Mouse (Mus musculus): ENCODE data around the gene Limch1. TPM values are rescaled to one million over a fixed set of nuclear protein-coding genes. Genes with fewer than 3 reads are reported as not detected.

The Limch1 gene
- polyA plus RNA-seq, 1 experiment: 23.9 TPM

GRCm38 (mm10) chr5:66756821-66757705 is 11.4 kb downstream of the Limch1 start:
- Histone ChIP-seq H3K27ac (ENCODE audit: control insufficient read depth, insufficient read depth, low read depth, low read length) (no peak overlapping the region), H3K4me3 (ENCODE audit: control insufficient read depth, low read depth, low read length) (no peak overlapping the region), H3K4me1 (ENCODE audit: control insufficient read depth, insufficient read depth, low read length) (no peaks in the 10 kb centered on the region), H3K27me3 (ENCODE audit: control insufficient read depth, insufficient read depth, low read length) (no peaks in the 10 kb centered on the region), H3K36me3 (ENCODE audit: control insufficient read depth, insufficient read depth, low read length) (no peaks in the 10 kb centered on the region)
- TF ChIP-seq CTCF (IDR thresholded peaks at IDR 0.05; ENCODE audit: control insufficient read depth, insufficient read depth, insufficient replicate concordance, low read depth, low read length): no peak
- no peak for TF ChIP-seq POLR2A (IDR thresholded peaks at IDR 0.05; ENCODE audit: control insufficient read depth, low read depth, low read length)

DNA sequence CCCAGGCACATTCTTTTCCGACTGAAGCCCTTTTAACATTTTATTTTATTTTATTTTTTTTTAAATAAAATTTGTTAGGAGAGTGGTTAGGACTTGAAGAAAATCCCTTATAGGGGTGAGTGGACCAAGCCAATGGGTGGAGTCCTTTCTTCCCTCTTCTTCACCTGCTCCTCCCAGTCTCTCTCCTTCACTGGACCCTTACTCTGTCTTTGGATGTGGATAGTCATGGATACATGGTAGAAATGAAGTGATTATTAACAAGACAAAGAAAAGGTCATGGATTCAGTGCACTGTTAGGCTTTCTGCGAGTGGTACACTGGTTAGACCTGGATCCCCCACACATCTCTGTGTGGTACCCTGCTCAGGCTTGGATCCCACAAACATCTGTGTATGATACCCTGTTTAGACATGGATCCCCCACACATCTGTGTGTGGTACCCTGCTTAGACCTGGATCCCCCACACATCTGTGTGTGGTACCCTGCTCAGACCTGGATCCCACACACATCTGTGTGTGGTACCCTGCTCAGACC is 12.1 kb downstream of the Limch1 start:
- TF ChIP-seq CTCF (IDR thresholded peaks at IDR 0.05; ENCODE audit: control insufficient read depth, insufficient read depth, insufficient replicate concordance, low read depth, low read length) (no peak), POLR2A (IDR thresholded peaks at IDR 0.05; ENCODE audit: control insufficient read depth, low read depth, low read length) (no peak)
- Histone ChIP-seq H3K36me3 (ENCODE audit: control insufficient read depth, insufficient read depth, low read length) (no peaks in the 10 kb centered on the region), H3K27ac (ENCODE audit: control insufficient read depth, insufficient read depth, low read depth, low read length) (no peak overlapping the region), H3K27me3 (ENCODE audit: control insufficient read depth, insufficient read depth, low read length) (no peaks in the 10 kb centered on the region), H3K4me1 (ENCODE audit: control insufficient read depth, insufficient read depth, low read length) (no peaks in the 10 kb centered on the region), H3K4me3 (ENCODE audit: control insufficient read depth, low read depth, low read length) (no peak overlapping the region)

GRCm38 (mm10) chr5:66759354-66759753 is 13.7 kb downstream of the Limch1 start:
- no peak for TF ChIP-seq POLR2A (IDR thresholded peaks at IDR 0.05; ENCODE audit: control insufficient read depth, low read depth, low read length)
- TF ChIP-seq CTCF (IDR thresholded peaks at IDR 0.05; ENCODE audit: control insufficient read depth, insufficient read depth, insufficient replicate concordance, low read depth, low read length): no peak
- H3K27me3 ChIP-seq (ENCODE audit: control insufficient read depth, insufficient read depth, low read length): no peaks in the 10 kb centered on the region
- no peaks in the 10 kb centered on the region for H3K36me3 ChIP-seq (ENCODE audit: control insufficient read depth, insufficient read depth, low read length)
- H3K4me3 ChIP-seq (ENCODE audit: control insufficient read depth, low read depth, low read length): no peak overlapping the region
- H3K4me1 ChIP-seq (ENCODE audit: control insufficient read depth, insufficient read depth, low read length): no peaks in the 10 kb centered on the region
- no peak overlapping the region for H3K27ac ChIP-seq (ENCODE audit: control insufficient read depth, insufficient read depth, low read depth, low read length)

- Histone ChIP-seq H3K27me3 (ENCODE audit: control insufficient read depth, insufficient read depth, low read length) (no peaks in the 10 kb centered on the region), H3K4me1 (ENCODE audit: control insufficient read depth, insufficient read depth, low read length) (no peaks in the 10 kb centered on the region), H3K27ac (ENCODE audit: control insufficient read depth, insufficient read depth, low read depth, low read length) (no peak overlapping the region), H3K36me3 (ENCODE audit: control insufficient read depth, insufficient read depth, low read length) (no peaks in the 10 kb centered on the region), H3K4me3 (ENCODE audit: control insufficient read depth, low read depth, low read length) (no peak overlapping the region)
- TF ChIP-seq CTCF (IDR thresholded peaks at IDR 0.05; ENCODE audit: control insufficient read depth, insufficient read depth, insufficient replicate concordance, low read depth, low read length): no peak
- no peak for TF ChIP-seq POLR2A (IDR thresholded peaks at IDR 0.05; ENCODE audit: control insufficient read depth, low read depth, low read length)
Measured at GRCm38 (mm10) chr5:66760747-66761146, 15.1 kb downstream of the Limch1 start.

DNA sequence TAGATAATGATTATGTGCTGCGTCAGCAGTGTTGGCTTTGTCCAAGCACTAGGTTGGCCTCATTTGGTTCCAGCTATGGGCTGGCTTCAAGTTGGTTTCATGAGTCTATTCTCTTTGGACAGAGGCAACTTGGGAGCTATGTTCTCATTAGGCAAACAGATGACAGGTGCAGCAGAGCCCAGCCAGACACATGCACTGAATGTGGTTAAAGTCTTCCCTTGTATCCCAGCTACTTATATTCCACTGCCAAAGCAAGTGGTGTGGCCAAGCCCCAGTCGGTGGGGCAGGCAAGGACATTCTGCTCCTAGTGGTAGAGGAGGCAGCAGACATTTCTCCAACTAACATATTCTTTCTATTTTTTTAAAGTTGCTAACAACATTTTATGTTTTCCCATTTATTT is 16.4 kb downstream of the Limch1 start:
- Histone ChIP-seq H3K36me3 (ENCODE audit: control insufficient read depth, insufficient read depth, low read length) (no peaks in the 10 kb centered on the region), H3K4me1 (ENCODE audit: control insufficient read depth, insufficient read depth, low read length) (no peaks in the 10 kb centered on the region), H3K4me3 (ENCODE audit: control insufficient read depth, low read depth, low read length) (no peak overlapping the region), H3K27me3 (ENCODE audit: control insufficient read depth, insufficient read depth, low read length) (no peaks in the 10 kb centered on the region), H3K27ac (ENCODE audit: control insufficient read depth, insufficient read depth, low read depth, low read length) (no peak overlapping the region)
- TF ChIP-seq POLR2A (IDR thresholded peaks at IDR 0.05; ENCODE audit: control insufficient read depth, low read depth, low read length): no peak
- no peak for TF ChIP-seq CTCF (IDR thresholded peaks at IDR 0.05; ENCODE audit: control insufficient read depth, insufficient read depth, insufficient replicate concordance, low read depth, low read length)

DNA sequence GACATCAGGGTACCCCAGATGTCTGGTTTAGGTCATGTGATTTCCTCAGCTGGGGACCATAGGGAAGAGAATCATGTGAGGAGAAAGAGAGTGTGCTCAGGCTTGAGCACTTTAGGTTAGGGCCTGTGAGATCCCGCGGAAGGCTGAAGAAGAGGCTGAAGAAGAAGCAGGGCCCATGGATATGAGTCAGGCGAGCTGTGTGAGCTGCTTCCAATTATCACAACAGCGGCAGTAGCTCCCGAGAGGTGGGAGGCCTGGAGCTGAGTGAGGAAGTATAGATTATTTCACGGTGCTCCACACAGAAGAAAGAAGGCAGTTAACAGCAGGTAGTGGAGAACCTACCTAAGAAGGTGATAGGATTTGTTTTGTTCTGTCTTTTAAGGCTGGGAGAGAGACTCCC is 18.5 kb downstream of the Limch1 start:
- no peaks in the 10 kb centered on the region for H3K27me3 ChIP-seq (ENCODE audit: control insufficient read depth, insufficient read depth, low read length)
- H3K4me1 ChIP-seq (ENCODE audit: control insufficient read depth, insufficient read depth, low read length): no peaks in the 10 kb centered on the region
- H3K4me3 ChIP-seq (ENCODE audit: control insufficient read depth, low read depth, low read length): no peak overlapping the region
- no peaks in the 10 kb centered on the region for H3K36me3 ChIP-seq (ENCODE audit: control insufficient read depth, insufficient read depth, low read length)
- TF ChIP-seq POLR2A (IDR thresholded peaks at IDR 0.05; ENCODE audit: control insufficient read depth, low read depth, low read length): no peak
- no peak for TF ChIP-seq CTCF (IDR thresholded peaks at IDR 0.05; ENCODE audit: control insufficient read depth, insufficient read depth, insufficient replicate concordance, low read depth, low read length)
- H3K27ac ChIP-seq (ENCODE audit: control insufficient read depth, insufficient read depth, low read depth, low read length): no peak overlapping the region

GRCm38 (mm10) chr5:66765911-66766310 is 20.3 kb downstream of the Limch1 start:
- TF ChIP-seq POLR2A (IDR thresholded peaks at IDR 0.05; ENCODE audit: control insufficient read depth, low read depth, low read length): no peak
- no peak for TF ChIP-seq CTCF (IDR thresholded peaks at IDR 0.05; ENCODE audit: control insufficient read depth, insufficient read depth, insufficient replicate concordance, low read depth, low read length)
- H3K27me3 ChIP-seq (ENCODE audit: control insufficient read depth, insufficient read depth, low read length): no peaks in the 10 kb centered on the region
- no peak overlapping the region for H3K4me3 ChIP-seq (ENCODE audit: control insufficient read depth, low read depth, low read length)
- H3K4me1 ChIP-seq (ENCODE audit: control insufficient read depth, insufficient read depth, low read length): no peaks in the 10 kb centered on the region
- no peak overlapping the region for H3K27ac ChIP-seq (ENCODE audit: control insufficient read depth, insufficient read depth, low read depth, low read length)
- no peaks in the 10 kb centered on the region for H3K36me3 ChIP-seq (ENCODE audit: control insufficient read depth, insufficient read depth, low read length)
